Mouse (Mus musculus) brown adipose tissue, adult 24 weeks (tissue): ENCODE data around the gene Filip1l. TPM values are rescaled to one million over a fixed set of nuclear protein-coding genes. Genes with fewer than 3 reads are reported as not detected.

Source experiments
- H3K27ac ChIP-seq: fragments of 200-500 bp; replicated peaks from 2 replicates; pipeline ENCODE4 v1.5.1; 2012; ENCODE audit warnings: low read depth, mild to moderate bottlenecking, low read length
- H3K4me1 ChIP-seq: fragments of 200-500 bp; 2 replicates; pipeline ENCODE4 v1.6.1; 2012; ENCODE audit warnings: low read length, mixed read lengths; ENCODE audit not compliant: control insufficient read depth, insufficient read depth, insufficient read length
- H3K4me3 ChIP-seq: fragments of 200-500 bp; 2 replicates; pipeline ENCODE4 v1.5.1; 2012; ENCODE audit warnings: low read depth, mild to moderate bottlenecking, low read length, moderate library complexity; ENCODE audit not compliant: insufficient read depth
- polyA plus RNA-seq: library from polyadenylated mRNA; stranded (reverse); fragments of >200 nt; gene quantifications from 2 replicates; pipeline ENCODE4 v1.2.4, GENCODE M21; 2012; ENCODE audit not compliant: missing spikeins, insufficient read depth, insufficient read length

The Filip1l gene
- polyA plus RNA-seq, 1 experiment = 11.5 TPM

GRCm38 (mm10) chr16:57549061-57550037 lies 196.5 kb downstream of the Filip1l start:
- Histone ChIP-seq H3K27ac (peak overlapping the region; percentile 87), H3K4me3 (peak overlapping the region; percentile 83), H3K4me1 (peaks cover 6% of the 10 kb centered on the region)

- peaks cover 8% of the 10 kb centered on the region for H3K4me1 ChIP-seq
- peak overlapping the region; percentile 54 for H3K4me3 ChIP-seq
- peak overlapping the region; percentile 46; the same call in 1 of the 2 replicates for H3K27ac ChIP-seq
These were observed 197.2 kb downstream of the Filip1l start for GRCm38 (mm10) chr16:57550088-57550487.

- peak overlapping the region; percentile 55 for H3K4me3 ChIP-seq
- peaks cover 11% of the 10 kb centered on the region for H3K4me1 ChIP-seq
- H3K27ac ChIP-seq = peak overlapping the region; percentile 69
These were observed 197.9 kb downstream of the Filip1l start for GRCm38 (mm10) chr16:57550817-57551216.

- Histone ChIP-seq H3K4me3 (peak overlapping the region; percentile 4; the same call in 1 of the 2 replicates), H3K27ac (no peak overlapping the region)
These were observed 198.7 kb downstream of the Filip1l start for GRCm38 (mm10) chr16:57551617-57552016.

GRCm38 (mm10) chr16:57552709-57553108 lies 199.8 kb downstream of the Filip1l start:
- Histone ChIP-seq H3K27ac (no peak overlapping the region), H3K4me1 (peaks cover 16% of the 10 kb centered on the region), H3K4me3 (no peak overlapping the region)

More at GRCm38 (mm10) chr16:57551617-57552016, 198.7 kb downstream of the Filip1l start:
- H3K4me1 ChIP-seq = peaks cover 15% of the 10 kb centered on the region

- Histone ChIP-seq H3K4me3 (no peak overlapping the region), H3K4me1 (peaks cover 16% of the 10 kb centered on the region), H3K27ac (no peak overlapping the region)
These were observed 200.3 kb downstream of the Filip1l start for GRCm38 (mm10) chr16:57553235-57553634.

GRCm38 (mm10) chr16:57554886-57555400 lies 202.1 kb downstream of the Filip1l start:
- Histone ChIP-seq H3K27ac (no peak overlapping the region), H3K4me1 (peaks cover 18% of the 10 kb centered on the region), H3K4me3 (no peak overlapping the region)

- H3K4me3 ChIP-seq = no peak overlapping the region
- H3K27ac ChIP-seq = 0 out of 2 replicates have a peak overlapping the region, but pooled peaks have one; percentile 12
- H3K4me1 ChIP-seq = peaks cover 18% of the 10 kb centered on the region
These were observed 202.8 kb downstream of the Filip1l start for GRCm38 (mm10) chr16:57555667-57556066.

GRCm38 (mm10) chr16:57556244-57556643 lies 203.4 kb downstream of the Filip1l start:
- Histone ChIP-seq H3K4me1 (peaks cover 18% of the 10 kb centered on the region), H3K4me3 (no peak overlapping the region), H3K27ac (peak overlapping the region; percentile 19)

GRCm38 (mm10) chr16:57558258-57558657 lies 205.4 kb downstream of the Filip1l start:
- Histone ChIP-seq H3K27ac (no peak overlapping the region), H3K4me3 (no peak overlapping the region), H3K4me1 (peaks cover 24% of the 10 kb centered on the region)

- H3K4me1 ChIP-seq = peaks cover 19% of the 10 kb centered on the region
- no peak overlapping the region for H3K27ac ChIP-seq
- H3K4me3 ChIP-seq = no peak overlapping the region
These were observed 207.3 kb downstream of the Filip1l start for GRCm38 (mm10) chr16:57560185-57560584.

- peaks cover 13% of the 10 kb centered on the region for H3K4me1 ChIP-seq
- H3K4me3 ChIP-seq = no peak overlapping the region
- H3K27ac ChIP-seq = no peak overlapping the region
These were observed 210.6 kb downstream of the Filip1l start for GRCm38 (mm10) chr16:57563453-57563852.

- H3K27ac ChIP-seq = no peak overlapping the region
- H3K4me1 ChIP-seq = peaks cover 12% of the 10 kb centered on the region
- no peak overlapping the region for H3K4me3 ChIP-seq
These were observed 211.9 kb downstream of the Filip1l start for GRCm38 (mm10) chr16:57564807-57565206.

- Histone ChIP-seq H3K4me3 (no peak overlapping the region), H3K4me1 (peaks cover 12% of the 10 kb centered on the region), H3K27ac (no peak overlapping the region)
These were observed 213.3 kb downstream of the Filip1l start for GRCm38 (mm10) chr16:57566215-57566614.

GRCm38 (mm10) chr16:57568648-57569404 lies 215.9 kb downstream of the Filip1l start:
- Histone ChIP-seq H3K4me3 (no peak overlapping the region), H3K27ac (no peak overlapping the region), H3K4me1 (peaks cover 16% of the 10 kb centered on the region)
